Mouse (Mus musculus) monocyte, adult 5-6 weeks (primary cell): ENCODE measurements around the gene Scyl1. TPM values are rescaled to one million over a fixed set of nuclear protein-coding genes. Genes with fewer than 3 reads are reported as not detected.

Source experiments
- ATAC-seq: fragments of 153-309, 156-312 bp; replicated peaks from 2 replicates; pipeline ENCODE4 v1.8.0; 2017; ENCODE audit warnings: mild to moderate bottlenecking; ENCODE audit not compliant: low TSS enrichment, insufficient number of reproducible peaks, severe bottlenecking, poor library complexity, low FRiP score
- total RNA-seq: library from RNA; stranded (forward); fragments of 200-1000, 200-491, 200-594 nt; gene quantifications from 3 replicates; pipeline ENCODE4 v1.2.3, GENCODE M21; 2017

Scyl1 gene
- total RNA-seq, 1 experiment from 2014 or later: 37.3 TPM

DNA sequence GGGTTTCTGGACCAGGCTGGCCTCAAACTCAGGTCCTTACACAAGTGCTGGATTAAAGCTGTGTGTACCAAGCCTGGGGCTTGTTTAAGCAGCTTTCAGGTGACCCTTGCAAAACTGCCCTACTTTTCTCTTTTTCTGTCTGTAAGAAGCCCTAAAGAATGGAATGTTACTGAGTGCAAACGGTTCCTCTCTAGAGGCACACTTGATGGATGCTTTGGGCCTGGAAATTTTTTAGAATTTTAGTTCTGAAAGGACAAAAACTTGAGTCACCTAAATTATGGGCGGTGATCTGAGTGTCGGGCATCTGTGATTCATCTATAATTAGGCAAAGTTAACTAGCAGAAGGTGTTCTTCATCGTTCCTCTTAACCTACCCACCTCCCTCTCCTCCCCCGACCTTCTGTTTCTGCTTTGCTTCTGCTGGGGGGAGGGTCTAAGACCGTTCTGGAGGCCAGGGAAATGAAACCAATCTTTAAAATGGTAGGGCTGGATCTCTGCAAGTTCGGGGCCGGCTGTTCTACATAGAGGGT, 33.2 kb upstream of the Scyl1 start:
- no peak for ATAC-seq

DNA sequence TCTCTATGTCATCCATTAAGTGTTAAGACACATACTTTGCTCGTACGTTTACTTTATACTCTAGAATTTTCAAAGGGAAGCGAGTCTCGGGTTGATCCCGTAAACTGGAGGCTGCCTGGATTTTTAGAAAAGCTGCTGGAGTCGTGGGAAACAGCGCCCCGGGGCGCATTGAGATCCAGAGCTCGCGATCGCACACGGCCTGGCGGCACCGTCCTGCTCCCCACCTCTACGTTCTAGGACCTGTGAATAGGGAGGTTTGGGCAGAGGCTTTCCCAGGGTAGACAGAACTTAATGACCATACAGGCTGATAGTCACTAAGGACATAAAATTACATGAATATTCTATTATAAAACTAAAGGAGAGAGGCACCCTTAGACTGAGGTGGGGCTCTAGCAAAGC, 32.7 kb upstream of the Scyl1 start:
- ATAC-seq: no peak

DNA sequence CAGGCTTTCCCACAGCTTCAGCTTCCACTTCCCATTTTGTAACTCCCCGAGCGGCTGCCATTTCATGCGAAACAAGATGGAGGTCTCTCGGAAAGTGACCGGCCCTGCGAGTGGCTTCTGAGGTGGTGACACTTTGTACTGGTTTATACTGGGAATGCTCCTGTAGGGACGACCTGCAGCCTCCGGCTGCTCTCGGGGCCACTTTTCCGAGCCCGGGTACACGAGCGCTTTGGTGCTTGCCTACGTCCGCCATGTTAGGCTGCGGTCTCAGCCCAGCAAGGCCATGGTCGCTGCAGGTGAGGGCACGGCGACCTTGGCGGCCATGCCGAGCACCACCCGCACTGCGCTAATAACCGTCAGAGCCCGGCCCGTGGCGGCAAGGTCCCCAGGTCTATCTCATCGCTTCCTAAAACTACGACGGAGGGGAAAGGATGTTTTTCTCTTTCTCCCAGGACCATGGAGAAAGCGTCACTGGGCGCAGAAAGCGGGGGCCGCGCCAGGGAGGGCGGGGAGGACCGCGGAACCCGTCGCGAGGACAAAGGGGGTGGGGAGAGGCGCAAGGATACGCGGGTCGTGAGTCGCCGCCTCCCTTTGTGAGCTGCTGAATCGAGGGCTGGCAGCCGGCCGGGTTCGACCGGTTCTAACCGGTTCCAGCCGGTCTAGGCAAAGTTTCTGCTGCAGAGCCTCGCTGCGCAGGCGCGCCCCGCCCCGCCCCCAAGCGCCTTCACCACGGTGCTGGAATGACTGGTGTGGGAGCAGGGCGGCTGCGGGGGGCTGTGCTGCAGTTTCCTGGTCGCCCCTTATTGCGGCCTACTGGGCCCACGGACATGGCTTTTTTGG, 32.0 kb upstream of the Scyl1 start:
- peak; percentile 74 for ATAC-seq

DNA sequence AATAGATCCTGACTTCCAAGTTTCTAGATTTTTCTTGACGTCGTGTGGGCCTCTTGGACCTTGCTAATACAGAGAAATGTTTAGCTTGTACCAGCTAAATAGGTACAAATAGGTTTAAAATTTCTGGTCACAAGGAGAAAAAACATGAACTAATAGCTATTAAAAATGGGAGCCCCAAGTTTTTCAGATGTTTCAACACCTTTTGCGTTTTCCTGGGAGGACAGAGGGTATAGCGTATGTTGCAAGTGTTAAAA, 31.5 kb upstream of the Scyl1 start:
- ATAC-seq: no peak

DNA sequence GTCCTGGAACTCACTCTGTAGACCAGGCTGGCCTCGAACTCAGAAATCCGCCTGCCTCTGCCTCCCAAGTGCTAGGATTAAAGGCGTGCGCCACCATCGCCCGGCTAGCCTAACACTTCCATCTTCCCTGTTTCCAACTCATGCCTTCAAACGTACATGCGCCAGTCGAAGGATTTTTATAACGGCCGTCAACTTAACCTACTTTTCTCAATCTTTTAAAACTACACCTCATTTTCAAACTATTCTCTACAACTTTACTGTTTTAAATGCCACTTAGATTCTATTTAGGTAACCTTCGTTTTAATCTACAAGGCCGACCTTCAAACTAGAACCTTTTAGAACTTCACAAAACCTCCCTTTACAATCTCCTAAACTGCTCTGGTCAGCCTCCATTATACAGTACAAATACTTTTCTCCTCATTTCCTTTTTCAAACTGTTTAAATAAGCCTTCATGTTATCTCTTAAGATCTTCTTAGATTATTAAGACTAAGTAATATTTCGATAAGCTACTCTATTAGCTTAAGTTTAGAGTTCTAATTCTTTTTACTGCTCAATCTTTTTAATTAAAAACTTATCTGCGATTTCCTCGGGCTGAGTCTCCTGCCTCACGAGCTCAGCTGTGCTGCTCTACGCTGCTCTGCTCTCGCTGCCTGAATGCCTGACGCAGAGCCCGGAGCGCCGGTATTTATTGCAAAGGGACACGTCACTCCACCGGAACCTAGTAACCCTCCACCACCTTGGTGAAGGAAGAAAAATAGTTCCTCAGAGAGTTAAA, 31.0 kb upstream of the Scyl1 start:
- ATAC-seq: peak; percentile 72

DNA sequence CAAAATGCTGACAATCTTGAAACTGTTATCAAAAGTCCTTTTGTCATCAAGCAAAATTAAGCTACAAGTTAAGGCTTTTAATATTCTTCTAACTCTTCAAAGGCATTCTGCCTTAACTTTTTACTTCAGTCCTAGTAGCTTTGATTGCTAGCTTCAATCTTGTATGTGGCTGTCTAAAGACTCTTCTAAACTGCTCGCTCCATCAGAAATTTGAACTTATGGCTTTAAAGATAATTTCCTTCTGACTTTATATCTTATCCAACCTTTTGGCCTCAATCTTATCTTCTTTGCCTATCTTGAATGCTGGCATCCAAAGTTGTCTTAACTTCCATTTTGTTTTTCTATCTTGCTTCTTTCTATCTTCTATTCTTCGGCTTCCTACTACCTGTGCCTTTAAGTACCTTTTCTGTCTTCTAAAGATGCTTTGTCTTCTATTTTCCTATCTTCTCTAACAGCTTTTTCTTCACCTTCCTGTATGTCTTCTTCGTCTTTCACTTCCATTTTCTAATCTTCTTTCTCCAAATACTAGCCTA, 30.3 kb upstream of the Scyl1 start:
- no peak for ATAC-seq

DNA sequence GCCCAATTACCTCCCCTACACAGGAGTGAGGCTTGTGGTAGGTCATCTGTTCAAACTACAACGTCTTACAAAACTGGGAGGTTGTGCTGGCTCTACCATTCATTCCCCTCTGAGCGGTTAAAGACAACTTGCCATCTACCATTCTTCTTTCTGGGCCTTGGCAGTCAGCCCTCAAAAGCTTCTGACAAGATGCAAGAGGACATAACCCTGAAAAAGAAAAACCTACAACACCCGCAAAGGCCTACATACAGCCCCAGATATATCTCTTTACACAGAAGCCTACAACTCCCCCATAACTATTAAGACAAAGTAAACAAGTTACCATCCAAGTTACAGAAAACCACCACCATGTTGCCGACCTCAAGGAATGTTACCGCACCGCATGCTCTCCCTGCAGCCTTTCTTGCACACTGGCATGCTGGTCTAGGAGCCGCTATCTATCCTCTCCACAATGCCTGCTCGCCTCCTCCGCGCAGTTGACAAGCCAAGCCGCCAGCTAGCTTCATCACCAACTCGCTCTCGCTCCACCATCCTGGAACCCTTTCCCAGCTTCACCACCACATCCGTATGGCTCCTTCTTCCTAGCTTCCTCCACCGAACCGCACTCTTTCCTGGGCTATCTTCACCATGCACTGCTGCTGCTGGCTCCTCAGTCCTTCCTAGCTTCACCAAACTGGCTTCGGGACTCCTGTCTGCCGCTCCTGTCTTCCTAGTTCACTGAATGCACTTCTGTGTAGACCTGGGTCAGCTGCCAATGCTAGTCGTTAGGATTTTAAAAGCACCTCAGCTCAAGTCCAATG, 29.6 kb upstream of the Scyl1 start:
- ATAC-seq: no peak

DNA sequence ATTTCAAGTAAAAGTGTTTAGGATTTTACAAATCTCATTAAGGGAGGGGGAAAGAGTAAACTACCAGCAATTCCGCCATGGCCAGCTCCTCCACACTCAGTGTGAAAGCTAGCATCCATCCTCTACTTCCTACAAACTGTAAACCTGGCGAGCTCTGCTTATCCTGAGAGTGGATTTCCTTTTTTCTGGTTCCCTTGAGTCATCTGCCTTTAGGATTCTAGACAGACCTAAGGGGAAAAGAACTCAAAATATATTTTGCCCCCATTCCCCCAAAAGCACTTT, 29.1 kb upstream of the Scyl1 start:
- ATAC-seq: no peak

DNA sequence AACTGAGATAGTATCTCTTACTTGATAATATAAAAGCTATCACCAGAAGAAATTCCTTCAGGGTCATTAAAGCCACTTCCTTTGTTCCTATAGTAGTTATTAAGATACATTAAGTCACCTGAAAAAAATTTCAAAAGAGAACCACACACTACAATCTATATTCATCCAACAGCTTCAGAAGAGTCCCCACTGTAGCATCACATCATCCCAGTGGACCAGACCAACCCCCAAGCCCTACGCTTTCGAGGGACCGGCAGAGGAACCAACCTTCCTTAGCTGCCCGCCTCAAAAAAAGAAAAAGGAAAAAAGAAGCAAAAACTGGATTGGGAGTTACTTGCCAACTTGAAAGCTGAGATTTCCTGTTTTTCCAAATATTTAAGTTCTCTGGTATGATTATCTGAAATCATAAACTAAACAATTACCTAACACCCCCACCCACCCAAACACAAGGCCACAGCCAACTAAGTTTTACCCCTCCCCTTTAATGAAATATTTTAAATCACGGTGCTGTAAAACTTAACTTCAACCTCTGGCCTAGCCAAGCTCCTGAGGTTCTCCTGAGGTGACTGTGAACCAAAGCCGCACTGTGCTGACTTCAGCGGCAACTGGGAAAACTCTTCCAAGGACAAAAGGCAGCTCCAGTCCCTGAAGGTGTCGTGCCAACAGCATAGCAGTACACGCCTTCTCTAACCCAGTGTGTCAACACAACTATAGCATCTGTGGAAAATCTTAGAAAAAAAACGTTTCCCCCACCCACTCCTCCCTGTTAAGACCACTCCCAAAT, 28.5 kb upstream of the Scyl1 start:
- no peak for ATAC-seq

DNA sequence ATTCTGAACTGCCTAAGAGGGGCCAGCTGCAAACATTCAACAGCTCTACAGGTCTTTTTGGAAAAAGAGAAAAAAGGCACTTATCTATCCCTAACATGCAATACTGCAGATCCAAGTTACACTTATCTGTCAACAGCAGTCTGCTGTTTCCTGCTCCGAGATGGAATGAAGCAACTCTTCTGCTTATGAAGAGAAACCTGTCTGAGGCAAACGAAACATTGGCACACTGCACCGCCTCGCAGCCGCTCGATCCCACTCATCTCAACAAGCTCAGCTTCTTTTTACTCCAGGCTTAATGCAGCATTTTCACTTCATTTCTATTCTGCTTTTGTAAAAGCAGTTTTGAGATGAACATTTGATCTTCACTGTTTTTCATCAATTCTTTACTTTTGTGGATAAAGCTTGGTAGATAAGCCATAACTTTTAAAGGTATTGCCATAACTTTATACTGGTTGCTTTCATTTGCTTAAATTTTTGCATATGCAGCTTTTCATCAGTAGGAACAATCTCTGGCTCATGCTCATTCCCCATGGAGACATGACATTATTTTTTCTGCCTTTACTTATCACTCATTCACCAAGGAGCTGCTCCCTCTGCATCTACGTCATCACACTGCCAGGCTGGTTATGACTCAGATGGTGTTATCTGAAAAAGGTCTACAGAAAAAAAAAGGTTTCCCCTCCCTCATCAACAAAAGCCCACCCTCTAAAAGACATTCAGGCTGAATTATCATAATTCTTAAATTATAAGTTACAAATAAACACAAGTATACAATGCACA, 27.7 kb upstream of the Scyl1 start:
- ATAC-seq: no peak

DNA sequence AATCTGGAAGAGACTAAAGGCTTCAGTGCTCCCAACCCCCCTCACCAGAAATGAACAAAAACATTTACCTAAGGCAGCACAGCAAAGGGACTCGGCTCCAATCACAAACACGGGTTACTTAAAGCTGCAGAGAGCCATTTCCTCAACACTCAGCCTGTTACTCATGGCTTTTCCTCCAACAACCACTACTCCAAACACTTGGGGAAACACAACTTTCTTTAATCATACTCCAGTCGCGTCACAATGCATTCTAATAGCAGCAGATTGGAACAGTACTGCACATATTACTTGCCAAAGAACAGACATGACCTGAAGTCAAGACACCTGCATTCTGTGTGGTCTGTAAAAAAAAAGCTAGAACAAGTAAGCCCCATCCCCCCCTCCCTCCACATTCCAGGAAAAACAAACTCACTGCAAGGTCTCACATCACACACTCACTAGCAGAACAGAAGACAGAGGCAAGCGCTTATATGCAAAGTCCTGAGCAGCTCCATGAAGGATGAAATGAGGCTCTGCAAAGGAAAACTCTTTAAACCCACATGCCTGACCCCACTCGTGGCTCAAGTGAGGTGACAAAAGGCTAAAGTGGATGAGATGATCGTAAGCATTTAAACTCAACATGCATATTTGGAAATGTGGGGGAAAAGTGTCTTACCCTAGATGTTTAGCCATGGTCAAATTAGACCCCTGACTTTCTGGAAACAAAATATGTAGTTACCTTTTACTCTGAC, 26.3 kb upstream of the Scyl1 start:
- no peak for ATAC-seq

DNA sequence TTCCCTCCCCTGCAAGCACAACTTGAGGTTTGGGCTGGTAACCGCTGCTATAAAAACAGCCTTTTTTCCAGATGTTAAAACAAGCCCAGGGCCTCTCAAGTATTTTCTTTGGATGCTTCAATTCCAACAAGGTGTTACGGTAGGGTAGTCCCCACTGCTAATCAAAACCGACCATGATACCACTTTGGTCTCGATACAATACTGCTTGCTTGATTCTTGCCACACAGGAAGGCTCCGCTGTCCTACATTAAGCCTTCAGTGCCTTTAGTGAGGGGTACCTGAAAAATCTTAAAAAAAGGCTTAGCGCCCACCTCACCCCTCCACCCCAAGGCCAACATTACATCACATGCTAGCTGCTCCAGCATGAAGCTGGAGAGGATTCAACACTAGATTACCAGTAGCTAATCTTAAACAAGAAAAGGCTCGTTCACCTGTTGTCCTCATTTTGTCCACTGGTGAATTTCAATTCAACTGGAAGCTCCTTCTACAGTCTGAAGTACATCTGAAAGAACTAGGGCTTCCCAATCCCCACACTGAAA, 25.4 kb upstream of the Scyl1 start:
- ATAC-seq: no peak

DNA sequence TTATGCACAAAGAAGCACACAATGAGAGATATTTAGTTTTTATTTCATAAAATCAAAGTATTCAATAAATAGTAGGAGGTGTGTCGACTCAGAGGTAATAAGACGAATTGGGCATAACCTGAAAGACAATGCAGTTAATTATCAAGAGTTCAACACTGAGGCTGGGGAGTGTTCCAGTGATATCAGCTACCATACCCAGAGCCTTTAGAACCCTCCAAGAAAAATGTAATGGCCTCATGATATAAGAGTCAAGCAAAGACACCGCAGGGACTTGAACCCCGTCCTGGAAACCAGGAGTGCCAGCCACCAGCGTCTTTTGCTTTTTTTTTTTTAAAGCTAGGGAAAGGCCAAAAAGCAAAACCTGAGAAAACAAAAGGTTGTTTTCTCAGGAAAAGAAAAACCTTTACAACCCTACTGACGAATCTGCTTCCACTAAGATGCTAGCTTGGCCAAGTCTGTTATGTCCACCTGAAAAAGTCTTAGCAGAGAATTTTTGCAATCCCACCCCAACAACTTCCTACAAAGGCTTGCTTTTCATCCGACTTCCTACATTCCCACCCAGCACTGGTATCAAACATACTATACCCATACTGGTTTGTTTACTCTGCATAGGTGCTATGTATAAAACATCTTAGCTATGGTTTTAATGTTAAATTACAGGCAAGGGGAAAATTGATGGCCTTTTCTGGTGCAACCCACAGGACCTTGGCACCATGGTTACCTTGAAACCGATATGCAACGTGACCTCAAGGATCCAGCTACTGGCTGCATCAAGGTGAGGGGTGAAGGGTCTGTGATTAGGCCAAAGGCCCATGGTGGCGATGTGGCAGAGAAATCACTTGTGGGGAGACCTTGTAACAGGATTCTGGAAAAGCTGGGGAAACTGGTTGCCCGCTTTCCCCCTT, 24.7 kb upstream of the Scyl1 start:
- no peak for ATAC-seq

DNA sequence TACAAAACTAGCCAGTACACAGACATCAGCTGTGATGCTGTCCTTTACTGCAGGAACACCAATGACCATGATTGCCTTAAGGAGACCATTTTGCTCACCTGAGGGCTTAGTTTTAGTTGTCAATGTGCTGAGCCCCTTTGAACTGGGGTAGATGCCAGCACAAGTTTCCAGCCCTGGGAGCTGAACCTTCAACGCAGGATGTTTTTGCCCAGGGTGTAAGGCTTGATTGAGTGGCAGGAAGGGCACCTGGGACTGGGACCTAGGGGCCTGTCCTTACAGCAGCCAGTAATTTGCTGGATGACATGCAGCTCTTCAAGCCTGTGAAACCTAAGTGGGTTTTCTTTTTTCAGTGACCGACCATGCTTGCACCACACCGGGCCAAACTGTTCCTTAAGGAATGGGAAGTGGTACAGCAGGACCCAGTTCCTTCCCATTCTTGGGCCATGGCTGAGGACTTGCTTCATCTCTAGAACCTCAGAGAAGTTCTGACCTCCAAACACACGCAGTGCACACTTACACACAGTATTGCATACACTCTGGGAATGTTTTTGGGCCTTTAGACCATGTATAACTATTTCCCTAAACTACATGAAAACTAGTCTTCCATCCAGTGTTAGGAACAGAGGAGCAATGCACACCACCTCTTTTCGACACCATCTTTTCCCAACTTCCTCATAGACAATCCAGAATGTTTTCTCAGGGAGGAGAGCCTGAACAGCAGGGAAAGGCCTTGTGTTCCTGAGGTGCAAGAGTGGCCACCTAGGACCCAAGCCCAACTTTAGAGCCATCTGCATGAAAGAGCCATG, 23.8 kb upstream of the Scyl1 start:
- no peak for ATAC-seq
